Comparison of ENCODE assay signal across 8 mouse cellular contexts in the genomic region with DNA sequence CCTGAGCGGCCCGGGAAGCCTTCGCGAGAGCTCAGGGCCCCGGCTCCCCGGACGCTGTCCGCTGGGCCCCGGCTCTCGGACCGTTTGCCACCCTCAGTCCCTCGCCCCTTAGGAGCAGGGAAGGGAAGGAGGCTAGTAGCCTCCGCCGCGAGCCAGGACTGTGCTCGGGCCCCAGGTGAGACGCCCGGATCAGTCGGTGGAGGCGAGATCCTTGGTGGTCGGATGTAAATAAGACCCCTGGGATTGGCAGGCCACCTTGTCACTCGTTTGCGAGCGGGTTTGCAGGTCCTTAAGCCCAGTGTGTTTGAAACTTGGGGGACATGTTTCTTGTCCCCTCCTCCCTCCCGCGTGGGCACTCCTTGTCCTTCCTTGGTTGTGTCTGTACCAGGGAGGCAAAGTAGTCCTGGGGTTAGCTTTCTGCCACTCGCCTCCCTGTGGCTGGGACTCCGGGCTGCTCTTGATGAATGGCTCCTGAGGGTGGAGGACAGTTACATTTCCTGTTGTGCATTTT. TPM values are rescaled to one million over a fixed set of nuclear protein-coding genes. Genes with fewer than 3 reads are reported as not detected.
DNase-seq lines count a peak whose midpoint lies in the region; ATAC-seq lines count a peak whose summit lies in the region.

No protein-coding gene starts in this region.

- H3K9ac ChIP-seq in heart, embryonic 12.5 days, result peak overlapping the region; percentile 98
- peak overlapping the region; percentile 98 for H3K9ac ChIP-seq in kidney, embryonic 16.5 days (replicated peaks; ENCODE audit: low read length)
- H3K9ac ChIP-seq in liver, embryonic 13.5 days, result peak overlapping the region; percentile 95

- no peaks in the 10 kb centered on the region for H3K36me3 ChIP-seq in heart, embryonic 12.5 days
- no peaks in the 10 kb centered on the region for H3K36me3 ChIP-seq in kidney, embryonic 16.5 days (ENCODE audit: insufficient read depth, low read length)
- H3K36me3 ChIP-seq in liver, embryonic 13.5 days, result peaks cover 2% of the 10 kb centered on the region

- peak overlapping the region; percentile 69 for H3K4me2 ChIP-seq in heart, embryonic 12.5 days
- H3K4me2 ChIP-seq in kidney, embryonic 16.5 days (replicated peaks; ENCODE audit: low read depth, low read length), result peak overlapping the region; percentile 87
- peak overlapping the region; percentile 93 for H3K4me2 ChIP-seq in liver, embryonic 13.5 days

- H3K27me3 ChIP-seq in heart, embryonic 12.5 days (replicated peaks), result no peaks in the 10 kb centered on the region
- no peaks in the 10 kb centered on the region for H3K27me3 ChIP-seq in kidney, embryonic 16.5 days (ENCODE audit: insufficient read depth, low read length)
- H3K27me3 ChIP-seq in liver, embryonic 13.5 days, result no peaks in the 10 kb centered on the region

- H3K9me3 ChIP-seq in heart, embryonic 12.5 days (replicated peaks), result no peaks in the 10 kb centered on the region
- H3K9me3 ChIP-seq in kidney, embryonic 16.5 days (ENCODE audit: low read length), result peaks cover 6% of the 10 kb centered on the region; the same call in 1 of the 2 replicates
- H3K9me3 ChIP-seq in liver, embryonic 13.5 days (replicated peaks), result peaks cover 3% of the 10 kb centered on the region; the same call in 1 of the 2 replicates

- under 1% methylated on average over 28 of the region's 28 CpGs for WGBS in heart, embryonic 12.5 days
- WGBS in kidney, embryonic 16.5 days, result under 1% methylated on average over 28 of the region's 28 CpGs
- WGBS in liver, embryonic 13.5 days (ENCODE audit: insufficient replicate concordance), result 1% methylated on average over 28 of the region's 28 CpGs

- DNase-seq in CD8-positive naive resting alpha-beta T cell, adult 2 months (ENCODE audit: low read depth in 2 of 2, low spot score in 2 of 2), result peak; percentile 18 to 27
- peak; percentile 64 to 65 for DNase-seq in adrenal gland, adult 18-20 months (ENCODE audit: low spot score in 2 of 2)
- DNase-seq in liver, embryonic 13.5 days, result no peak
- peak; percentile 53 for DNase-seq in naive thymus-derived CD4-positive, alpha-beta T cell, adult 2 months (ENCODE audit: low read depth)
- DNase-seq in thymus, postnatal 0 days (ENCODE audit: low spot score), result peak; percentile 47

- H3K4me3 ChIP-seq in heart, embryonic 12.5 days, result peak overlapping the region; percentile 86
- H3K4me3 ChIP-seq in kidney, embryonic 16.5 days (ENCODE audit: low read length), result peak overlapping the region; percentile 93
- H3K4me3 ChIP-seq in liver, embryonic 13.5 days (replicated peaks), result peak overlapping the region; percentile 95

- peaks cover 26% of the 10 kb centered on the region for H3K4me1 ChIP-seq in heart, embryonic 12.5 days (replicated peaks)
- peaks cover 34% of the 10 kb centered on the region for H3K4me1 ChIP-seq in kidney, embryonic 16.5 days (ENCODE audit: insufficient read depth, low read length)
- peaks cover 57% of the 10 kb centered on the region for H3K4me1 ChIP-seq in liver, embryonic 13.5 days (replicated peaks)

- ATAC-seq in erythroblast, adult 5-6 weeks (replicated peaks; ENCODE audit: low FRiP score, poor library complexity, severe bottlenecking), result peak; percentile 38
- ATAC-seq in heart, embryonic 12.5 days (ENCODE audit: insufficient number of reproducible peaks, low FRiP score), result no peak
- ATAC-seq in kidney, embryonic 16.5 days (ENCODE audit: low FRiP score, low TSS enrichment), result peak; percentile 40
- ATAC-seq in liver, embryonic 13.5 days (ENCODE audit: low read depth), result no peak

- peak overlapping the region; percentile 92 for H3K27ac ChIP-seq in heart, embryonic 12.5 days (ENCODE audit: poor library complexity, severe bottlenecking)
- H3K27ac ChIP-seq in kidney, embryonic 16.5 days (ENCODE audit: low read length), result peak overlapping the region; percentile 96
- H3K27ac ChIP-seq in liver, embryonic 13.5 days, result peak overlapping the region; percentile 91

RNA-seq across cellular contexts. Expression of gene Irf2, which starts 1.8 kb away (rescaled TPM):
- total RNA-seq in adrenal gland, adult 18-20 months (2021), result 10 to 100 TPM; 46.8 to 54.1 TPM
- total RNA-seq in erythroblast, adult 5-6 weeks (2015; ENCODE audit: low replicate concordance), result 44.7 and 89.5 TPM in 2 replicates
- 38.5 and 52.1 TPM in 2 replicates for total RNA-seq in erythroblast, adult 5-6 weeks (2017; ENCODE audit: low replicate concordance)
- polyA plus RNA-seq in heart, embryonic 12.5 days (2016; fragmentation: Nextera tagmentation; extraction: Ambion mirVana), result 12.5 and 14.9 TPM in 2 replicates
- 19.2 and 21.5 TPM in 2 replicates for polyA plus RNA-seq in kidney, embryonic 16.5 days (2015; fragmentation: Nextera tagmentation; extraction: Ambion mirVana)
- polyA plus RNA-seq in liver, embryonic 13.5 days (2015; fragmentation: Nextera tagmentation; extraction: Ambion mirVana), result 11.1 and 15.9 TPM in 2 replicates
- 54.9 and 57.8 TPM in 2 replicates for polyA plus RNA-seq in thymus, postnatal 0 days (2015; fragmentation: Nextera tagmentation; extraction: Ambion mirVana)

Comparison
In these comparisons a context has a peak if more than half of its experiments do, and no peak if none do; other contexts are left out.
1. ATAC-seq: peak in erythroblast, adult 5-6 weeks (single experiment) and kidney, embryonic 16.5 days (single experiment); none in heart, embryonic 12.5 days (single experiment) and liver, embryonic 13.5 days (single experiment).
2. Peak in every context shown above with its lines, with median percentiles within 50 percentile points of each other: H3K27ac ChIP-seq, H3K4me2 ChIP-seq, H3K4me3 ChIP-seq and H3K9ac ChIP-seq.